Mouse (Mus musculus): Measurements from ENCODE around the gene Hoxc4.

Hoxc4 gene

DNA sequence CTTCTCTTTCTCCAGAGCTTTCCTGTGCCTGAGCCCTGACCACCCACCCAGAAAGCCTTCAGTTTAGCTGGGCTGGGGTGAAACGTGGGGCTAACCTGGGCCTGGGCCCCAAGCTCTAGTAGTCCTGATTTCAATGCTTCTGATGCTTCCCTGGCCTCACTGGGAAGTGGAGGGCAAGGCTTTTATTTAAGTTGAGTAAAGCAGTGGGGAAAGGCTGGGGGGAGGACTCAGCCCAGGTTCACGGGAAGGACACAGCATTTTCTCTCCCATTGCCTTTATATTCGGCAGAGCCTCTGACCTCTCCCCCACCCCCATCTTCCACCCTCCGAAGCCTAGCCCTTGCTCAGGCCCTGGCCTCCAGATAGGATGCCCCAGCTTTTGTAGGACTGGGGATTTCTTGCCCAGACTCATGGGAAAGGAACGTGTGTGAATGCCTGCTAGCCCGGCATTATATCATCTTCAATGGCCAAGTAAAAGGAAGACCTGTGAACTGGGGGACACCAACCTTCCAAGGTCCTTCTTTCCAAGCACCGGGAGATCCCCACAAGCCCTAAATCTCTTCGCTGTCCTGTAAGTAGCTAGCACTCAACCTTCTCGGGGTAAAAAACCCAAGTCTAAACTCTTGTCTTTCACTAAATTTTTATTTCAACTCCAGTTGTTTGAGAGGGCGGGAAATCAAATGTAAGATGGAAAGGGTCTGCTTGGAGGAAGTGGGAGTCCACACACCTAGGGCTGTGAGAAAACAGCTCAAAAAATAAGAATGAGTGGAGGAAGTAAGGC, 20.2 kb downstream of the Hoxc4 start:
- DNase-seq (ENCODE audit: low spot score in 2 of 2), result no peak

DNA sequence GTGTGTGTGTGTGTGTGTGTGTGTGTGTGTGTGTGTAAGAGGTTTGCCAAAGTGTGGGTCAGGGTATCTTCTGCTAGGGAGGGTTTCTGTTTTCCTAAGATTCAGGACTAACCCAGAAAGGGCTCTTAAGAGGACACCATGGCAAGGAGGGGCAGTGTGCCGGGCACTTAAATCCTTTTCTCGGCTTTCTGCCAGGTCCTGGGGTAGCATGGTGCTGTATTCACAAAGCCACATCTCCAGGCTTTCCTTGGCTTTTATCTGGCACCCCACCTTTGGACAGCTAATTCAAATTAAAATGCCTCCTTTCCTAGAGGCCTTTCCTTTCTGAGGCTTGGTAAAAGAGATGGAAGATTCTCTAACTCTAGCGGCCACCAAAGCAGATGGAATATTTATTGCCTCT, 20.9 kb downstream of the Hoxc4 start:
- no peak for DNase-seq (ENCODE audit: low spot score in 2 of 2)

DNA sequence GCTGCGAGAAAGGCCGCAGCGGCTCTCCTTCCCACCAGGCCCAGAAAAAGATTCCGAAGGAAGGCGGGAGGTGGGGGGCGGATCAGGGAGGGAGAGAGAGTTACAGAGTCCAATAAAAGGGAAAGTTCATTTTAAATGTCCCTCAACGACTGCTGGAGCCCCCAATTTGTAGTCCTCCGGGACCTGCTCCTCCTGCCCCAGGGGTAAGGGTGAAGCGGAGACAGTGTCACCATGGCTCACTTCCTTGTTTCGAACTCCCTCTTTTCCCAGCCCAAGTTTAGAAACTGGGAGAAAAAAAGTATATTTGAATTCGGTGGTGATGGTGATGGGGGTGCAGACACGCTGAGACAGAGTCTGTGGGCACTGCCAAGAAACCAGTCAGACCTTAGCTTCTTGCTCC, 21.9 kb downstream of the Hoxc4 start:
- no peak for DNase-seq (ENCODE audit: low spot score in 2 of 2)

DNA sequence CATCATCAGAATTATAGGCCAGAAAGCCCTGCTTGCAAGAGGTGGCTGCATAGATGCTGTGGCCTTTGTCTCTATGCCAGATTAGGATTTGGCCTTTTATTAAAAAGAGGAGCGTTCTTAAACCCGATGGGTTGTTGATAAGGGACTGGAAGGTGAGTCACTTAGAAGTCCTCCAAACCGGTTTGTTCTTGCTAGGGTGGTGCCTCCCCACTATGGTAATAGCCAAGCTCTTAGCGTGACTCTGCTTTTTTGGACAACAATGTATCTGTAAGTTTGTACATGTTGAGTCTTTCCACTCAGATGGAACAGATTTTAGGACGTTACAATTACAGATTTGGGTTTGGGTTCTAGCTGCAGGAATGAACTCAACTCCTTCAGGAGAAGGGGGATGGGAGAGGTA, 22.9 kb downstream of the Hoxc4 start:
- no peak for DNase-seq (ENCODE audit: low spot score in 2 of 2)

DNA sequence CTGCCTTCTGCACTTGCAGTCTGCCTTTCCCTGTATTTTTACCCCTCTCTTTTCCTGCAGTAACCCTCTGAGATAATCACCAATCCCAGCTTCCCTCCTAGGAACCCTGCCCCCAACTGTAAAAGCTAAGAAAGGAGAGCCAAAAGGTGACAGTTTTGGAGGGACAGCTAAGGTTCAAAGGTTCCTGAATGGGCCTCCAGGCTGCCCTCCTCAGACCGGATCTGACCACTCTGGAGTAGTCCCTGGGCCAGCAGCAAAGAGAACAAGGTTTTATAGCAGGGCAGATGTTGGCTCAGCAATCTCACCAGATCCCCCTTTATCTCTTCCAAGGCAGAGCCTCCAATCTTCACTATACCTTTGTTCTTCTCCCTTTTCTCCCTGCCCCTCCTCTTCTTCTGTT, 23.5 kb downstream of the Hoxc4 start:
- no peak for DNase-seq (ENCODE audit: low spot score in 2 of 2)

DNA sequence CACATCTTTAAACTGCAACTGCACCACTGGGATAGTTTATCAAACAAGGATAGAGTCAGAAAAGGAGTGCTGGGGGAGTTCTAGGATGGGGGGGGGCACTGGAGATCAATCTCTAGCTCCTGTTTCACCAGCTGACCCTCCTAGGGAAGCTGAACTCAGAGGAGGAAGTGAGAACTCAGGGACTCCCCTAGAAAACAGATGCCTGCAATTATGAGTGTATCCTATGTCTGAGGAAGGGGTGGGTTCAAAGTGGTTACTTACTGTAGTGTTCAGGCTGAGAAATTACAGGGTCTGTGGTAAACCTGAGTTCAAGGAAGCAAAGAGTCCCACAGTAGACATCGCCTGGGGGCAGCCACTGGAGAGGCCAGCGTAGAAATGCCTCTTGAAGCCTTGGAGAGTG, 32.9 kb downstream of the Hoxc4 start:
- DNase-seq (ENCODE audit: low spot score in 2 of 2), result no peak

DNA sequence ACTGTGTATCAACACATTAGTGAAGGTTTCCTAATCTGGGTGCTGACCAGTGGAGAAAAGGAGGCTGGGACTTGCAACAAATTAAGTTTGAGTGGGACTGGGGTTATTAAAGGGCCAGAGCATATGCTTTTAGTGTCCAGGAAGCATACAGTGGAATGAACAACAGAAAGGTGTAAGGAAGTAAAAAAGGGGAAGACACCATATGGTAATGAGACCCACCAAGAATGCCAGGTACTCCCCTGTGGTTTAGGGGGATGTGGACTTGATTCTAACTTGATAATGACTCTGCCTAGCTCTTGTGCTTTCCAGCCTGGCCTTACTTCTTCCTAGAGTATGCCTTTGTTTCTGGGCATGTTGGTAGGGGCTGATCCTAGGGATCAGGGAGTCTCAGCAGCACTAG, 34.5 kb downstream of the Hoxc4 start:
- DNase-seq (ENCODE audit: low spot score in 2 of 2), result no peak

DNA sequence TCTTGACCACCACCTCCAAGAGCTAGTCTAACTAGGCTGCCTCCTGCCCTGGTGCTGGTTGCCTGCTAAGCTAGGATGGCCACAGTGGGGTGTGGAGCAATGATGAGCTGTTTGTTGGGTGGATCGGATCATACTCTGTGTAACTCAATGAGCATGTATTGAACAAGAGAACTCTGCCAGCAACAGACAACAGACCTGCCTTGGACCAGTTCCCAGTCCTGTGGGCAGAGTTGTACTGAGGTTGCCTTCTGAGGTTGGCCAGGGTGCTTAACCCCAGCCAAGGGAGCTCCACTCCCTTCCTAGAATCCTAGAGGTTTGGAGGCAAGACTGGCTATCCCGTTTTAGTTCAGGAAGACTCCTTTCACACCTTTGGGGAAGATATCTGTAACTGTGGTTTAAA, 37.7 kb downstream of the Hoxc4 start:
- DNase-seq (ENCODE audit: low spot score in 2 of 2), result no peak

DNA sequence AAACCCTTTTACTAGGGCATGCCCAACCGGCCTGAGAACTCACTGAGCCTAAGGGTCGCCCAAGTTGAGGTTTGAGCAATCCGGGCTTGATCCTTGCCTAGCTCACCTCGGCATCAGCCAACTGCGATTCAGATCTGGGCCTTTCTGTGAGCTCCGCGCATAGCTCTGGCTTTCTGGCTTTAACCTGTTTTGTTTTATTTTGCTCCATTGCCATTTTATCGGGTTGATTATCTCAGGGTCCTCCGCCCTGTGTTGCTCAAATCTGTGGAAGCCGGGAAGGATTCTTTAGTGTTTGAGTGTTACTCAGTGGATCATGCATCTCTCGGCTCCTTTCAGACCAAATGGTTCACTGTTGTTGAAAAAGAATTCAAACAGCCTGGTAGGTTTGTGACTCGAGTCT, 40.0 kb downstream of the Hoxc4 start:
- no peak for DNase-seq (ENCODE audit: low spot score in 2 of 2)

DNA sequence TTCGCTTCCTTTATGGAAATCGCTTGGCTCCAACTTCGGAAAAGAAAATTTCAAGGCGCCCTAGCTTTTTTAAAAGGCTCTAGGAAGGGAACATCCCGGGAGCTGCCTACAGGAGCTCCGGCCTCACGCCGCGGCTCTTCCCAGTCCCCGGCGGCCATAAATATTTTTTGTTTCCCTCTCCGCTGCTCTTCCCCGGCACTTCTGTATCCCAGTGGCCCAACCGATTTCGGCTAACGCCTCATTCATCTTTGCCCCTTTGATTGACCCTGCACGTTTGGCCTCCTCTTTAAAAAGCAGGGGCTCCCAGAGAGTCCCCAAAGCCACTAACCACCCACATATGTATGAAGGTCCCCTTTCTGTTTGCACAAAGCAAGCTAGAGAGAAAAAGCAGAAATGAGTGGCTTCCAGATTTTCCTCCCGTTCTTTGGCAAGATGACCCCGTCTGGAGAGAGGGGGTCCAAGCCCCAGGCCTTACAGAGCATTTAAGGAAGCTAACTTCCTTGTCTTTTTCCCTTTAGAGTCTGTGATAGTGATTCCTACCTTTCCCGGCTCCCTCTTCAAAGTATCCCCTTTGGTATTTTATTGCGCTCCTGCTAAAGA, 40.8 kb downstream of the Hoxc4 start:
- DNase-seq (ENCODE audit: low spot score in 2 of 2), result no peak

DNA sequence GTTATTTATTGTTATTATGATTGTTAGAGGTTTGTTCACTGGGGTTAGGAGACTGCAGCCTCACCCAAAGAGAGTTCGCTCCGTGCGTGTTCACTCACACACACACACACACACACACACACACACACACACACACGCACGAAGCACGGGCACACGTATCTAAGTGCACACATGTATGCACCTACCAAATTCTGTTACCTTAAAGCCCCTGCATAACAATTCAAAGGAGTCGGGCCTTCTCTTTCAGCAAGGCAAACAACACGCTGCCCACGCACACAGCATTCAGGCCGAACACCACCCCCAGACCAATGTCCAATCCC, 41.2 kb downstream of the Hoxc4 start:
- DNase-seq (ENCODE audit: low spot score in 2 of 2), result no peak

DNA sequence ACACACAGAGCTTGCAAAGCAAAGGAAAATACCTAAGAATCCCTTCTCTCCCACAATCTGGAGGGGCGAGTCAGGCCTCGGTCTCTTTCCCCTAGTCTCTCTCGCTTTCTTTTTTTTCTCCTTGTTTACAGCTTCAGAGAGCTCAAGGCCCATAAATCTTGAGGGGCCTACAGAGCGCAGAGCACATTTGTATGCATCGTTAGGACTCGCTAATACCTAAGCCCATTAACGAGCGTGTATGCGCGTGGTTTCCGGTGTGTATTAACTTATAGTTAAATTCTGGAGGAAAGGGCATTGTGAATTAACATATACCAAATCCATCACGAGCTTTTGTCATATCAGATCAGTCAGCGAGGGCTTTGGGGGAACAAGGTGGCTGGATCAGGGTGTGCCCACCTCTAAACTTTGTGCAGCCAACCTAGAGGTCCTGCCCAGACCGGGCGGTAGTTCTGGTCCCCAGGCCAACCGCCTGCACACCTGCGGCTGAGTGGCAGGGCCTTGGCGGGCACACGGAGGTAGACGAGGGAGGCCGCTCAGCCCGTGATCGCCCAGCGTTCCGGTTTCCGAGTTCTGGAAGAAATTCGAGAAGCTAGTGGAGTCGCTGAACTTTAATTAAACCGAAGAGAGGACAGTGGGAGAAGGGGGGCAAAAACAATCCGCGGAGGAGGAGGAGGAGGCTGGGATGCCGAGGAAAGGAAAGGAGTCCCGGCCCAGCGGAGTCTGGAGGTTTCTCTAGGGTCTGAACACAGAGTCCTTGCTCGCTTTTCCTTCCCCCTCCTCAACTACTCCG, 41.8 kb downstream of the Hoxc4 start:
- no peak for DNase-seq (ENCODE audit: low spot score in 2 of 2)

DNA sequence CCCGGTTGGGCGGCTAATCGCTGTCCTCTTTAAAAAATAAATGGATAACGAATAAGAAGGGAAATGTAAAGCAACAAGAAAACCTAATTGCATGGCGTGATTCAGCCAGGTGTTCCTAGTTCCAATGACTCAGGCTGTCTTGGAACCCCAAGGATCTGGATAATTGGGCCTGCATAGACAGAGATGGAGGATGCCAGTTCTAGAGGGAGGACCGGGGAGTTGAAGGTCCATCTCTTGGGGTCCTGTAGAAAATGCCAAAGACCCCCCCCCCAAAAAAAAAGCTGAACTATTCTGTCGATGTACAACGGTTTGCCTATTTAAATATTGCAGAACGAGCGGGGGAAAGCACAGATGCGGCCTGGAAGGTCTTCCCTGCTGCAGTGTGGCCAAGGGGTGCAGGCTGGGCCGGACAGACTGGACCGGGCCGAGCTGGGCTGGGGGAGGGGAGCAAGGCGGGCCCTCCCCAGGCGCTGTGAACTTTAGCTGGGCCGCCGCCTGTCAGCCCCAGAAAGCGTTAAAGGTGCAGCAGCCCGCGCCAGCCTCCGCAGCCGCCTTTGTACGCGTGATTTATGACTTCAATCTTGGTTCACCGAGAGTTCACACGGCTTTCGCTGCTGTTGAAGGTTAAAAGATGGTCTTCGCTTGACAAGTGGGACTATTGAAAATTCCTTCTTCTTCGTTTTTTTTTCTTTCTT, 42.5 kb downstream of the Hoxc4 start:
- DNase-seq (ENCODE audit: low spot score in 2 of 2), result no peak

DNA sequence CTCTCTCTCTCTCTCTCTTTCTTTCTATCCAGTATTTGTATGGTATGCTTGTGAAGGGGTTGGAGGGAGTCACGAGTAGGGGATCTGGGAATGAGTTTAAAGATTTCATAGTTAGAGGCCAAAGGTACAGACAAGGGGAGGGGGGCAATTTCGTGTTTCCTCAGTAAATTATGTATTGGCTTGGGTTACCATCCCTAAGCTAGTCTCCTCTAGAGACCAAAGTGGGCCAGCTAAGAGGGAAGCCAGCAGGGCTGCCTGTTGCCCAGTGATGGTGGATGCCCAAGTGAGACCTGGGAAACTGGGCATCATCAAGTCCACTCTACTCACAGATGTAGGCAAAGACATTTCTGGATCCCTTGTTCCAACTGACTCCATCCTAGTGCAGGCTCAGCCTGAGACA, 43.3 kb downstream of the Hoxc4 start:
- no peak for DNase-seq (ENCODE audit: low spot score in 2 of 2)

DNA sequence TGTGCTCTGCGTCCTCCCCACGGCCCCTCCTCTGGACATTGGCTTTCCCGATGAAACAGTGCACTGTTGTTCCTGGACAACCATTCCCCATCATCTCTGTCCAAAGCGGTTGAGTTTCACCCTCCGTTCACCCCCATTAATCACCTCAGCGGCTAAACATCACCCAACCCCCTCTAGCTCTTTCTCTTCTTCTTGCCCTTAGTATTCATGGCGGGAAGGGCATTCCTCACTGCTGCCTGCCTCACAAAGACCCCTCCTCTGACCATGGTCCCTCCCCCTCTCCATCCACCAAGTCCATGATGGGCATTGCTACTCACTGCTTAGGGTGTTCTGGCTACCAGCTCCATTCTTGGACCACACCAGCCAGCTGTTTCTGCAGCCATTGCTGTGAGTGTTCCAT, 46.9 kb downstream of the Hoxc4 start:
- DNase-seq (ENCODE audit: low spot score in 2 of 2), result no peak

DNA sequence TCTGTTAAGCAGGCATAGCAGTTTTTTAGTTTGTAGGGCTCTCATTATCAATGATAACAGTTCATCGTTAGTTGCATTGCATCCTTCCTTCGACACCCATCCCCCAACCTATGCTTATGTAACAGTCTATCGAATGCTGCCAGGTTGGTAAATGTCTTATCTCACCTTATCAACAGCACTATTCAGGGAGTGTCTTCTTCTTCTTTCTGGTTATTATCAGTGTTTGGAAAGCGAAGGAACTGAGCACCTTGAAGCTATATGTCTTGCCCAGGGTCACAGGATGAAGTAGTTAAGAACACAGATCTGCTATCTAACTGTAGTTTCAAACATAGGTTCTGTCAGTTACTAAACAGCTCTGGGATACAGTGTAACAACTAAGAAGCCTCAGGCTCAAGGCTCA, 49.0 kb downstream of the Hoxc4 start:
- no peak for DNase-seq (ENCODE audit: low spot score in 2 of 2)

DNA sequence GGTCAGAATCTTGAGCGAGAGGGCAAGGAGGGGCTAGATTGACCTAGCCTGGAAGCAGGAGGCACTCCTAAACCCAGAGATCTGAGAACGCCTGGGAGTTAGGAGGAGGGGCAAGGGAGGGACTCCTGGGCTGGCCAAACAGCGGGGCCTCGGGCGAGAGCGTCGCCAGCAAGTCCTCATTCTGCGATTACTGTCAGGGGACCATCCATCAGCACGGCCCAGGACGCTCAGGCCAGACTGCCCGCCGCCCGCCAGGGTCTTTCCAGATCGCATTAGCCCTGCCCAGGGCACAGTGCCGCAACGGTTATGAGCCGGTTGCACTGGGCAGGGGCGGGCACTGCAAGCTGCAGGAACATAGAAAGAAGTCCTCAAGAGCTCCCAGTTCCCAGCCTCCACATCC, 50.4 kb downstream of the Hoxc4 start:
- no peak for DNase-seq (ENCODE audit: low spot score in 2 of 2)

DNA sequence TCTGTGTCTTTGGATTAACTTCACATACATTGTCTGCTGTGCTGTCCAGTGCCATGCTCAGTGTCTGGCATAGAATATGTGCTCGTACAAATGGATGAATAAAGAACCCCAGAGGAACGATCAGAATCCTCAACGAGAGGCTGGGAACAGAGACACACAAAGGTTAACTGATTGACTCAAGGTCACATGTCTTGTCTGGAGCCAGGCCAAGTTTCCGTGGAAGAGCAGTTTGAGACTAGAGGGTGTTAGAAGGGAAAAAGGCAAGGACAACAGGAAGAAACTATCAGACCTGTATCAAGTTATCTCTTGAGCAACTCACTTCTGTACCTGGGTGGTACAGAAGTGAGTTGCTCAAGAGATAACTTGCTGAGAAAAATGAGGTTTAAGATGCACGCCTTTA, 52.5 kb downstream of the Hoxc4 start:
- no peak for DNase-seq (ENCODE audit: low spot score in 2 of 2)

DNA sequence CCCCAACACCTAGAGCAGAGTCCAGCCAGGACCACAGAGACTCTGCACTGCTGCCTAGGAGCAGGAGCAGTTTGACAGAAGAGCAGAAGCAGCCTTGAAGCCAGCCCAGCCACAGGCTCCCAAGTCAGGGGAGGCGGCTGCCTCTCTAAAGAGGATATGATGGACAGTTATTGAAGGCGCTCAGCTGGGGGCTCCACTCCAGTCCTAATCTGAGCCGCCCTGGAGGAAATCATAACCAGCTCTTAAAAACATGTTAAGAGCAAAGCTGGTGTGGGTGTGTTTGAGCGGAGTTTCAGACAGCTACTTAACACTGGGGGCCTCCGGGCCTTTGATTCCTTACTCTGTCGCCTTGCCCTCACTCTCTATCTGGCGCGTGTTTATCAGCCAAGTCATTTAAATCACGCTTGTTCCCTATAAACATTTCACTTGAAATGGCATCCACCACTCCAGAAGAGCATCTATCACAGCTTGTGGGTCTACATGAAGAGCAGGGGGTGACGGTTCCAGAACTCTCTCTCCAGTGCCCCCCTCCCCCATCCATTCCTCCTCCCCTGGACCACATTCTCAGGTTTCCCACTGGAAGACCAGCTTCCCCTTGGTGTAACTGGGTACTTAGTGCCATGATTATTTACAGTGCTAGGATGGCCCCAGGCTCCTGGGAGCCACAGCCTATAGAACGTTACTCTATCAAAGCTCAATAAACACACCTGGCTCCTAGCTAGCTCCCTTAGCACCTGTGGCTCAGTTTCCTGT, 56.1 kb downstream of the Hoxc4 start:
- DNase-seq (ENCODE audit: low spot score in 2 of 2), result no peak

DNA sequence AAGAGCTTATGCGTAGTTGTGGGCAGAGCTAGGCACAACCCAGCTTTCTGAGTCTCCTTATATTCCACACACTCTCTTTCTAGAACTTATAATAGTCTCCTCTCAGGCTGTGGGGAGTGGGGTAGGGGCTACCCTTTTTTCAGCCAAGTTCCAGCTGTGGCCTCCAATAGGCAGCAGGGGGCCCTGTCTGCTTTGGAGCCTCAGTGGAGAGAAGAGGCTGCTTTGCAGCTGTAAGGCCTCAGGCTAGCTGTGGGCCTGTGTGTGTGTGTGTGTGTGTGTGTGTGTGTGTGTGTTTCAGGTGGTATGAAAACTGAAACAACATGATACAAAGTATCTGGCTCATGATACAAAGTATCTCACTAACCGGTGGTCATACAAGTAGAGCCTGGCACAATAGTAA, 58.9 kb downstream of the Hoxc4 start:
- DNase-seq (ENCODE audit: low spot score in 2 of 2), result no peak

DNA sequence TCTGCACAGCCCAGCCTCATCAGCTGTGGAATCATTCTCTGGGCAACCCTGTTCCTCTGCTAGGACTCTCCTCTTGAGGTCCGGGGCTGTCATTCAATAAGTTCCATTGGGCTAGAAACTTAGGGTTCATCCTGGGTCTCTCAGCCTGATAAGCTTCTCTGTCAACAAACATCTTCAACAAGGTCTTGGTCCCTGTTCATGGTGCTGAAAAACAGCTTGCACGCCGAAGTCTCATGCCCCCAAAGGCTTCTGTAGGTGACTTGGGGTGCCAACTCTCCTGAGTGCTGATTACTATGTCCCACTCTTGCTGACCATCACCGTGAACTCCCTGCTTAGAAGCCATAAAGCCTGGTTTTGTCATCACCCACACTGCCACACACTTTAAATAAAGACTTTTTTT, 63.9 kb downstream of the Hoxc4 start:
- no peak for DNase-seq (ENCODE audit: low spot score in 2 of 2)

DNA sequence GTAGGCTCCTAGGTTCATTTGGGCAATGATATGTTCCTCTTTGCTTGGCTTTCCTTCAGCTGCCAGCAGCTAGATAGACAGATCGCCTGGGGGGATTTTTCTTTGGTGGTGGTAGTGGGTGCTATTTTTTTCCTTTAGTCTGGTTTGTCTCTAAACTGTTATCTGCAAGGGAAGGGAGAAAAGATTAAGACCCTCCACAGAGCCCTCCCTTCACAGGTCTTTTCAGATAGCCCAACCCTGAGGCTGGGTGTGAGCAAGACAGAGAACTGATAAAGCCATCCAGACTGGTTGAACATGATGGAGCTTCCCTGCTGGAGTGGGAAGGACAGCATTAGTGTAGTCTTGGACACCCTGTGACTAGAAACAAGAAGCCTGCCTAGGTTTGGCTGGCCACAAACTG, 64.9 kb downstream of the Hoxc4 start:
- DNase-seq (ENCODE audit: low spot score in 2 of 2), result no peak

Measured in frontal cortex, postnatal 25 days (tissue).